Mouse (Mus musculus) heart, embryonic 16.5 days (tissue): ENCODE results near the gene Akna. TPM values are rescaled to one million over a fixed set of nuclear protein-coding genes. Genes with fewer than 3 reads are reported as not detected.
A peak's percentile ranks its signal among the peaks of the same experiment; 100 is the strongest.

ENCODE experiments used
- ATAC-seq: fragments of 200-750 bp; cut with Nextera tagmentation; replicated peaks from 2 replicates; pipeline ENCODE4 v1.8.0; 2017; ENCODE audit warnings: moderate number of reproducible peaks; ENCODE audit not compliant: insufficient read depth, low FRiP score; ENCODE audit errors: extremely low read depth
- H3K27ac ChIP-seq: fragments of 300-500 bp; sonication (generic); 2 replicates; pipeline ENCODE4 v1.5.1; 2014; ENCODE audit warnings: mild to moderate bottlenecking, low read length, control low read depth, moderate library complexity
- H3K27me3 ChIP-seq: fragments of 300-500 bp; sonication (generic); 2 replicates; pipeline ENCODE4 v1.6.1; 2014; ENCODE audit warnings: low read length, mixed read lengths; ENCODE audit not compliant: control insufficient read depth, insufficient read depth
- H3K36me3 ChIP-seq: fragments of 300-500 bp; sonication (generic); 2 replicates; pipeline ENCODE4 v1.6.1; 2014; ENCODE audit not compliant: control insufficient read depth, insufficient read depth
- H3K4me1 ChIP-seq: fragments of 300-500 bp; sonication (generic); 2 replicates; pipeline ENCODE4 v1.6.1; 2014; ENCODE audit warnings: low read length, mixed read lengths; ENCODE audit not compliant: control insufficient read depth, insufficient read depth
- H3K4me2 ChIP-seq: fragments of 300-500 bp; sonication (generic); 2 replicates; pipeline ENCODE4 v1.6.1; 2014; ENCODE audit warnings: low read depth, mild to moderate bottlenecking, control low read depth, low read length
- H3K4me3 ChIP-seq: fragments of 300-500 bp; sonication (generic); 2 replicates; pipeline ENCODE4 v1.5.1; 2014; ENCODE audit warnings: mild to moderate bottlenecking, control low read depth, low read length
- H3K9ac ChIP-seq: fragments of 300-500 bp; sonication (generic); 2 replicates; pipeline ENCODE4 v1.6.1; 2014; ENCODE audit warnings: low read length, control low read depth
- H3K9me3 ChIP-seq: fragments of 300-500 bp; sonication (generic); replicated peaks from 2 replicates; pipeline ENCODE4 v1.6.1; 2016; ENCODE audit warnings: low read length; ENCODE audit not compliant: control insufficient read depth
- WGBS: fragments of 180-500 bp; shearing (Covaris S2); extraction: QIAGEN DNeasy Blood & Tissue Kit; methylation state at CpG from one replicate; pipeline ENCODE4 v1.1.7; 2014; 5-methylcytosine and 5-hydroxymethylcytosine counted together
- polyA plus RNA-seq: library from polyadenylated mRNA; unstranded; fragments of >200 nt; fragmentation: Nextera tagmentation; extraction: Ambion mirVana; gene quantifications from 2 replicates; pipeline ENCODE4 v1.2.1, GENCODE M21; 2015

Gene Akna
- polyA plus RNA-seq, 1 experiment from 2014 or later = 5.8 TPM

DNA sequence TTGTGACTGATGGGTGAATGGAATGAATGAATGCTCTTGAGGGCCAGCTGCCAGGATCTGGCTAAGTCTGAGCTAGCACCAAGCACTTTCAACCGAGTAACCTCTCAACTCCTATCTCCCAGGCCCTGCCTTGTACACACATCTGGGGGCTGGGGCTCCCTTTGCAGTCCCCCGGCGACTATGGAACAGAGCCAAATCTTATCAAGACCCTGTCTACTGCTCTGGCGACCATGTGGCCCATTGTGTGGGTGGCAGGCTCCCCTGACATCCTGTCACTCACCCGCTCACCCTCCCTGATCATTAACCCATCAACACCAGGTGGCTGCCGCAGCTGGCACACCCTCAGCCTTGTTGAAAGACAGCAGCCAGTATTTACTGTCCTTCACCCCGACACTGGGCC lies 1.9 kb upstream of the Akna start:
- no peak overlapping the region for H3K9ac ChIP-seq

DNA sequence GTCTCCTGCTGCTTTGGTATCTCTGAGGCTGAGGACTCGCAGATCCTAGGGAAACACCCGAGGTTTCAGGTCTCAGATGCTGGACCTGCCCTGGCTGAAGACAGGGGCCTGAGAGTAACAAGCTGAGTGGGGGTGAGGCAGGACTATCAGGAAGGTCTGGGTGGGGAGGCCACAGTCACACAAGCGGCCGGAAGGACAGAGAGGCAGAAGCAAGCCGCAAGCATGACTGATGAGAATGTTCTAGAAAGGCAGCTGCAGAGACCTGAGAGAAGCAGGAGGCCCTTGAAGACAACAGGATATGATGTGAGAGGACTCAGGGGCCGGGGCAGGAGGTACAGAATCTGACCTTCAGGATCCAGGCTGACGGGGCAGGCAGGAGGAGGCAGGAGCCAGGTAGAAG lies 1.1 kb upstream of the Akna start:
- Histone ChIP-seq H3K27ac (peak overlapping the region; percentile 88), H3K9ac (peak overlapping the region; percentile 0; the same call in 1 of the 2 replicates), H3K36me3 (no peaks in the 10 kb centered on the region), H3K4me2 (peak overlapping the region; percentile 61), H3K9me3 (no peaks in the 10 kb centered on the region), H3K27me3 (peaks cover 2% of the 10 kb centered on the region; the same call in 1 of the 2 replicates), H3K4me3 (no peak overlapping the region), H3K4me1 (peaks cover 47% of the 10 kb centered on the region)
- ATAC-seq = no peak
- WGBS = 45% methylated on average over 7 of the region's 7 CpGs

More for the DNA sequence above, 1.9 kb upstream of the Akna start:
- Histone ChIP-seq H3K4me1 (peaks cover 49% of the 10 kb centered on the region), H3K9me3 (no peaks in the 10 kb centered on the region), H3K27me3 (peaks cover 2% of the 10 kb centered on the region; the same call in 1 of the 2 replicates), H3K36me3 (no peaks in the 10 kb centered on the region), H3K4me3 (no peak overlapping the region), H3K4me2 (no peak overlapping the region), H3K27ac (peak overlapping the region; percentile 2; the same call in 1 of the 2 replicates)
- WGBS = 10% methylated on average over 7 of the region's 7 CpGs
- ATAC-seq = no peak

DNA sequence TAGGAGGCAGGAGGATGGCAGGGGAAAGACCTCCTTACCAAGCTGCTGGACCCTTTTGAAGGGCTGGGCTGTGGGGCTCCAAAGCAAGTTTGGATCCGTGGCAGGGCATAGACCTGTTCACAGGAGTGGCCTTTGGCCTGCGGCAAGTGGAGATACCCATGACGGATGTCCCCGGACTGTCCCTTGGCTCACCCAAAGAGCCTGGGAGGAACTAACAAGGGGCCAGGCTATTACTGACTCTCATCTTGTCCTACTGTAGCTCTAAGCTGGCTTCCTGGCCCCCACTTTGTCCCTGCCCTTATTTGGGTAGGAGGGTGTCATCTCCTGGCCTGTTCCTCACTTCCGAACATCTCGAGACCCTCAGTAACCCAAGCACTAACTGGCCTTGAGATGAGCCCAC lies 596 bp downstream of the Akna start:
- H3K4me1 ChIP-seq = peaks cover 41% of the 10 kb centered on the region
- H3K27ac ChIP-seq = peak overlapping the region; percentile 88
- H3K4me3 ChIP-seq = peak overlapping the region; percentile 48
- no peak for ATAC-seq
- peak overlapping the region; percentile 64 for H3K9ac ChIP-seq
- H3K27me3 ChIP-seq = 0 out of 2 replicates have a peak, but pooled peaks cover 2% of the 10 kb centered on the region
- WGBS = 39% methylated on average over 6 of the region's 6 CpGs
- no peaks in the 10 kb centered on the region for H3K36me3 ChIP-seq
- peak overlapping the region; percentile 61 for H3K4me2 ChIP-seq
- H3K9me3 ChIP-seq = no peaks in the 10 kb centered on the region

DNA sequence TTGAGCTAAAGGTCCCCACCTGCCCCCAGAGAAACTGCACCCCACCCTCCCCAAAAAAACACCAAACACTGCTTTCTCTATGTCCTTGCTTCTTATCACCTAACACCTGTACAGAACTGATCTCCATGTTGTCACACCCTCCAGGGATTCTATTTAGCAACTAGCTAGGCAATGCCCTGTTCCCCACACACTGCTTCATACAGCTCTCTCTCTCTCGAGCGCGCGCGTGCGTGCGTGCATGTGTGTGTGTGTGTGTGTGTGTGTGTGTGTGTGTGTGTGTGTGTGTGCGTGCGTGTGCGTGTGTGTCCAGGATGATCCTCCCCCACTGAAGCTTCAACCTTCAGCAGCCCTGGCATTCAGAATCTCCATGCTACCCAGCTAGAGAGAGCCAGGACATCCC lies 1.1 kb downstream of the Akna start:
- Histone ChIP-seq H3K9ac (peak overlapping the region; percentile 64), H3K4me2 (peak overlapping the region; percentile 61), H3K9me3 (no peaks in the 10 kb centered on the region), H3K4me3 (peak overlapping the region; percentile 48), H3K36me3 (no peaks in the 10 kb centered on the region), H3K27me3 (0 out of 2 replicates have a peak, but pooled peaks cover 2% of the 10 kb centered on the region), H3K27ac (peak overlapping the region; percentile 88), H3K4me1 (peaks cover 41% of the 10 kb centered on the region)
- ATAC-seq = no peak
- 65% methylated on average over 10 of the region's 10 CpGs for WGBS

DNA sequence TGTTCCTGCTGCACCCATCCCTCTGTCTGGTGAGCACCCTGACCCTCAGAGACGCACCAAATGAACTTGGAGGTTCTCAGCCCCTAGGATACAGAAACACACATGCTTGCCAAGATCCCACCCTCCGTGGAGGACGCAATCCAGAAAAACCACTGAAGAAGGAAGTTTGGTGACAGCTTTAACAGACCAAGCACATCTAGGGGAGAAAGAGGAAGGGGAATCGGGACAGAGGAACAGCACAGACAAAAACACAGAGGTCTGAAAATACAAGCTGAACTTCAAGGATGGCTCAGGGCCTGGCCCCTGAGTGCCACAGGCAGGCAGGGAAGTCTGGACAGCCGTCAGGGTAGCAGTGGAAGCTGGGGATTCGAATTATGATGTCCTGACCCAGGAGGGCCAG lies 1.5 kb downstream of the Akna start:
- no peak for ATAC-seq
- peak overlapping the region; percentile 61 for H3K4me2 ChIP-seq
- H3K4me3 ChIP-seq = peak overlapping the region; percentile 19
- 57% methylated on average over 6 of the region's 6 CpGs for WGBS
- H3K4me1 ChIP-seq = peaks cover 41% of the 10 kb centered on the region
- no peaks in the 10 kb centered on the region for H3K9me3 ChIP-seq
- peak overlapping the region; percentile 43; the same call in 1 of the 2 replicates for H3K9ac ChIP-seq
- H3K27me3 ChIP-seq = 0 out of 2 replicates have a peak, but pooled peaks cover 2% of the 10 kb centered on the region
- H3K27ac ChIP-seq = peak overlapping the region; percentile 88; the same call in 1 of the 2 replicates
- H3K36me3 ChIP-seq = no peaks in the 10 kb centered on the region

DNA sequence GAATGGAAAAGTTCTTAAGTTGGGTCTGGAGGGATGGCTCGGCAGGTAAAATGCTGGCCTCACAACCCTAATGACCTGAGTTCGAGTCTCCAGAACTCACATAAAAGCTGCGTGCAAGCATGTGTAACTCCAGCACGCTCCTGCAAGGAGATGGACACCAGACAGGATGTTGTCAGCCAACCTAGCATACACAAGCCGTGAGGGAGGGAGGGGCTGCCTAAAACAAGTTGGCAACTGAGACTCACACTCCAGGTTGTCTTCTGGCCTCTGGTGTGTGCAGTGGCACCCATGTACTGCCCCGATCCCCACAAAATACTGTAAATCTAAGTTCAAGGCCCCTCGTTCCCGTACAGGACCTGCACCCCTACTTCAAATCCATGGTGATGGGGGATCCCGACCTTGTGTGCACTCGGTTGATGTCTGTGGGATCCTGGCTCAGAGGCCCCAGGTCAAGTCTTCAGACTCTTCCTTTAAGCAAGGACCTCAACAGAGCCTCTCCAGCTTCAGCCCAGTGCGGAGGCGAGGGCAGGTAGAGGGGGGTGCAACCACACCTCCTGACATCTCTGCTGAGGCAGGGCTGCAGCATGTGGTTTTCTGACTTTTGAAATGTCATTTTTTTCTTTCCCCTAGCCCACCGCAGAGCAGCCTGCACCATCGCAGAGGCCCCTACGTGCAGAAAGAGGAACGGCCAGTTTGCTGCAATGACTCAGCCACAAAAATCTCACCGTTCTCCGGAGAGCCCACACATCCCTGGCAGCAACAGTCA lies 2.4 kb downstream of the Akna start:
- Histone ChIP-seq H3K4me2 (peak overlapping the region; percentile 61), H3K9ac (no peak overlapping the region; the same call in 1 of the 2 replicates), H3K4me1 (peaks cover 39% of the 10 kb centered on the region), H3K4me3 (no peak overlapping the region), H3K27me3 (no peaks in the 10 kb centered on the region), H3K27ac (peak overlapping the region; percentile 24; the same call in 1 of the 2 replicates), H3K36me3 (no peaks in the 10 kb centered on the region), H3K9me3 (no peaks in the 10 kb centered on the region)
- 85% methylated on average over 18 of the region's 18 CpGs for WGBS
- ATAC-seq = no peak

DNA sequence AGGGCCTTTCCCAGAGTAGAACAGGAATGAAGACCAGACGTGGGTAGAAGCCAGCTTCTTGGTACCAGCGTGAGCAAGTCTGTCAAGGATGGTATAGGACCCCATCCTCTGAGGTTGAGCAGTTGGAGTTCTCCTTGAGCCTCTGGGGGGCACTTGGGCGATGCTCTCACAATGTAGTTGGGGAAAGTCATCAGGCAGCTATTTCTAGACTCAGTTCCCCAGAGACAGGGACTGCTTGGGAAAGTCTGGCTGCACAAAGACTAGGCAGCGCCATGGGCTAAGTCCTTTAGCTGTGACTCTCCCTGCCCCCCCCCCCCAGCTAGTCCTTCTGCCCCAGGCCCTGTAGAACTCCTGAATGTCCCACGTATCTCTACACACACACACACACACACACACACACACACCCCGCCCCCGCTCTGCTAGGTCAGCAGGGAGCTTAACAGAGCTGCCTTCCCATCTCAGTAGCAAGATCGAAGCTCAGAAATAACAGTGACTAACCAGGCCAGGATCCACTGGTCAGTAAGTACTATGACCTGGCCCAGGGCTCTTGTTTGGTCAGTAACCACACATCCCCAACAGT lies 3.4 kb downstream of the Akna start:
- H3K4me2 ChIP-seq = no peak overlapping the region

DNA sequence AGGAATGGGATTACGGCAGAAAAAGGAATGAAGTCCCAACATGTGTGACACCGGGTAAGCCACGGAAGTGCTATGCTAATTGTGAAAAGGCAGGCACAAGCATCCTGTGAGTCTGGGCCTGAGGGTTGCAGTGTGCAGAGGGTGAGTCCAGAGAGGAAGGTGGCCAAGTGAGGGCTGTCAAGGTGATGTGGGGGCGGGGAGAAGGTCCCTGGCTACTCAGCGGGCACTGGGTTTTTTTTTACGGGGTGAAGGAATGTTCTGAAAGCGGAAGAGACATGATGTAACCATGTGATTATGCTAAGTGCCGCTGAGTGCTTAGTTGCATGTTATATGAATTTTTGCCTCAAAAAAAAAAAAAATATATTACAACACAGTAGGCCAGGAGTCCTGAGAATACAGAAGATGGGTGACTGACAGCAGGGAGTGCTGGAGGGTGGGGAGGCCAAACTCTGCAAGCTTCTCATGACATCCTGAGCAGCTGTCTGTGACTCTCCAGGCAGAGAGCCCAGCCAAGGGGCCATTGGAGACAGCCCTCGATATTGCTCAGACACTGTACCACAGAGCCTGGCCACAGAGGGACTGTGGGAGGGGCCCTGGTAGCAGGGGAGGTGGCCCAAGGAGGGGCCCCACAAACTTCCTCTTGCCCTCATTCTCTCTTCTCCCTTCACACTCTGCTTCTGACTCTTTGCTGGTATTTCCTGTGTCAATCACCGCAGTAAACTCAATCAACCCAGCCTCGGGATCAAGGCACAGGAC lies 4.1 kb downstream of the Akna start:
- ATAC-seq = peak; percentile 19; the same call in 1 of the 2 replicates
- WGBS = 40% methylated on average over 11 of the region's 11 CpGs
- Histone ChIP-seq H3K4me2 (no peak overlapping the region), H3K27me3 (no peaks in the 10 kb centered on the region), H3K36me3 (peaks cover 3% of the 10 kb centered on the region; the same call in 1 of the 2 replicates), H3K27ac (peak overlapping the region; percentile 51), H3K4me1 (peaks cover 23% of the 10 kb centered on the region), H3K4me3 (no peak overlapping the region), H3K9me3 (no peaks in the 10 kb centered on the region), H3K9ac (0 out of 2 replicates have a peak overlapping the region, but pooled peaks have one; percentile 1)

More for the DNA sequence above, 3.4 kb downstream of the Akna start:
- Histone ChIP-seq H3K27ac (peak overlapping the region; percentile 51), H3K27me3 (no peaks in the 10 kb centered on the region), H3K9me3 (no peaks in the 10 kb centered on the region), H3K4me1 (peaks cover 29% of the 10 kb centered on the region), H3K4me3 (no peak overlapping the region), H3K9ac (0 out of 2 replicates have a peak overlapping the region, but pooled peaks have one; percentile 1), H3K36me3 (peaks cover 3% of the 10 kb centered on the region; the same call in 1 of the 2 replicates)
- WGBS = 52% methylated on average over 8 of the region's 8 CpGs
- ATAC-seq = no peak
